Mouse (Mus musculus): ENCODE results near the gene Rora.

Rora gene

DNA sequence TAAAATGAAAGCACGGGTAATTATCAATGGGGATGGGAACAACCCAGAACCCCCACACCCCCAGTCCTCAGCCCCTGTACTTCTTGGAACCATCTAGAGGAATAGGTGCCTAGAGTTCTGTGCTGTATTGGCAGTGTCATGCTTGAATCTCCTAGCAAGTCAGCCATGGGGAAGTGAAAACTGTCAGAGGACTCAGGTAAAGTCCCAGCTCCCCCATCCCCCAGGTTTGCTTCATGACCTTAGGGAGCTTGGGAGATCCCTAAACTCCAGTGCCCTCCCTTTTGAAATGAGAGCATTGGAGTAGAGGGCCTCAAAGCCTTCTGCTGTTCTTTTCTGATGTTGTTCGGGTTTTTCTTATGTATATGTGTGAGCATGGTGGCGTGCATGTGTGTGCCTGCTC is 294.6 kb downstream of the Rora start:
- DNase-seq (ENCODE audit: low spot score in 2 of 2): no peak

DNA sequence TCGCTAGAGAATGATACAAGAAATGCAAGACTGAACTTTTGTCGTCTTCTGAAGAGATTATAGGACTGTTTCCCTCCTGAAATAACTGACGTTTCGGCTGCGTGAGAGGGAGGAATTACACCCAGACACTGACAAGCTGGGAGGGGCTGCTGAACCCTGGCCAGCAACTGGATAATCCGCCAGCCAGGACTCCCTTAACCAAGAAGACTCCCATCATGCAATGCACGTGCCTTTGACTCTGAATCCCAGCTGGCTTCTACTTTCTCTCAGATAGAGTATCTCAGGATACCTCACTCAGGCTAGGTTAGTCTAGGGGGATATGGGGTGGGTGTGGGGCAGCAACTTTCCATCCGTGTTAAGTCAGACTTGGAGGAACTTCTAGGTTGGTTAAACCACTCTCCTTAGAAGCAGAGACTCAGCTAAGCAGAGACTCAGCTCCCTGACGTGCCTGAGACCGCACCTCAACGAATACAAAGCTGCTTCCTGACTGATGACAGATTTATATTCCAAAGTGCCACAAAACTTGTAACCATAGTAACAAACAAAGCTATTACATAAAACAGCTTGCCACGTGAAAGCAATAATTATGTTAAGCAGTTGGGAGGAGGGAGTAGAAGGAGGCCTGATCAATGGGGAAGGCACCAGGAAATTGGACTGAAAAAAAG is 302.8 kb downstream of the Rora start:
- no peak for DNase-seq (ENCODE audit: low spot score in 2 of 2)

DNA sequence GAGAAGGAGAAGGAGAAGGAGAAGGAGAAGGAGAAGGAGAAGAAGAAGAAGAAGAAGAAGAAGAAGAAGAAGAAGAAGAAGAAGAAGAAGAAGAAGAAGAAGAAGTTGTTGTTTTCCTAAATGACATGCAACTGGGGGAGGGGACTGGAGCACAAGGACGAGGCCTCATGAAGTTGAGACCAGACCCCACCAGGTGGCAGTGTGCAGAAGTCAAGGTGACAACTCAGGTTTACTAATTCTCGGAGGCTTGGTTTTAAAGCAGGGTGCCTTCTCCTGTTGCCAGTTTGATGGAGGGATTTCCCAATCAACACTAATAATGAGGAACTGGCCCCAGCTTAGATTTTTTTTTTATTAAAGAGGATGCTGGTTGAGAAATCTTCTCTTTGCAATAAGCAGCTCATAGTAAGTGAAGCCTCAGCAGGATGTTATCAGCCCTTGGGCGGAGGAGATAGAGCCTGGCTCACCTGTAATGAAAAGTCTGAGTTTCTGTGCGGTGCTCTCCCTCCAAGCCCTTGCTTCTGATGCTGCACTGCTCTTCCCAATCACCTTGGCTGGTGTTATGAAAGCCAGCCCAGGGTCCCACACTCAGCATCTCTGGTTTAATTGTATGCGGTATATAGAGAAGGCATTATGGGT is 303.5 kb downstream of the Rora start:
- DNase-seq (ENCODE audit: low spot score in 2 of 2): peak in 1 of 2 experiments; percentile 15

GRCm38 (mm10) chr9:68957793-68958192 is 304.2 kb downstream of the Rora start:
- no peak for DNase-seq (ENCODE audit: low spot score in 2 of 2)

GRCm38 (mm10) chr9:68958919-68959318 is 305.3 kb downstream of the Rora start:
- DNase-seq (ENCODE audit: low spot score in 2 of 2): no peak

- DNase-seq (ENCODE audit: low spot score in 2 of 2): no peak
Observed at GRCm38 (mm10) chr9:68963898-68964297, 310.3 kb downstream of the Rora start.

DNA sequence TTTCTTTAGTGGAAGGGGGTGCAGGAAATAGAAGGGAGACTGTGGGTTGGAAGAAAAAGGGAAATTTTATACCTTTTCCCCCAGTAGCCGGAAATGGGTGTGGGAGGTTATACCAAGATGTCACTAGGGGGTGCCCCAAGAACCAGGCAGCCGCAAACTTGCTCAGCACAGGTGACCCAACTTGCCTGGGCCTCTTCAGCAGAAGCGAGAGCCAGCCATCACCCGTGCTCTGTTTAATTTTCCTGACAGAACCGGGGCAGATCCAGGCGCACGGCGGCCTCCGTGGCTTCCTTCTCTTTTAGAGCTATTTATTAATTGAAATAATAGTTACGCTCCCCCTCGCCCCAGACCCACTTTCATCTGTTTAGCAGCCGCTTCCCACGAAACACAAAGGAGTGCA is 313.0 kb downstream of the Rora start:
- DNase-seq (ENCODE audit: low spot score in 2 of 2): no peak

DNA sequence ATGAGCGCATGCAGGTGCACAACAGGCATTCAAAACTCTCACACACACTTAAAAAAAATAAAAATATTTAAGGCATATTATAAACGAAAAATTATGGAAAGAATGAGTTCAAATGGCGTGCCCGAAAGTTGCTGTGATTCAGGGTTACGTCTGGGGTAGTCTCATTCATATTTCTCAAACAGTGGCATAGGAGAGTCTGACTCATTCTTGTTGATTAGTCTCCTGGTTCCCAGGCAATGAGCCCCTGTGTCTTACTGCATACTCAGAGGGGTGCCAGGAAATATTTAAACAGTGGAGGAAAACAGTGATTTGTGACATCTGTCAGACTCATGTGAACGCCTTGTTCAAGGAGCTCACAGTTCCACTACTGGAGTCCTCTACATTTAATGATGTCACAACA is 316.5 kb downstream of the Rora start:
- no peak for DNase-seq (ENCODE audit: low spot score in 2 of 2)

DNA sequence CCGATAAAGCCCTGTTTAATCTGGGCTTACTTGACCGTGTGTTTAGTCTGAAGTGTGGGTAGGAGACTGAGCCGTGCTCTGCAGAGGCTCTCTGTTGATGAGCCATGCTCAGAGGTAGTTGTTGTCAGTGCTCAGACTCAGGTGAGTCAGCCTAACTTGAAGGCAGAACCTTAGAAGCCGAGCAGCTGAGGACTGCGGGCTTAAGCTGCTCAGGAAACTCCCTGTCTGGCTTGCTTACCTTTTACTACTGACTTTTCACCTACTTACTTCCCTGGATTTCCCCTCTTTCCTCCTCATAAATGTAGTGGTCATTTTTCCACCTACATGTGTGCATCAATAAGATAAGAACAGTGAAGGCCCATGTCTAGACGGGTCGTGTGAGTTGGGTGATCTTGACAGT is 318.7 kb downstream of the Rora start:
- DNase-seq (ENCODE audit: low spot score in 2 of 2): no peak

GRCm38 (mm10) chr9:68974517-68974916 is 320.9 kb downstream of the Rora start:
- DNase-seq (ENCODE audit: low spot score in 2 of 2): no peak

DNA sequence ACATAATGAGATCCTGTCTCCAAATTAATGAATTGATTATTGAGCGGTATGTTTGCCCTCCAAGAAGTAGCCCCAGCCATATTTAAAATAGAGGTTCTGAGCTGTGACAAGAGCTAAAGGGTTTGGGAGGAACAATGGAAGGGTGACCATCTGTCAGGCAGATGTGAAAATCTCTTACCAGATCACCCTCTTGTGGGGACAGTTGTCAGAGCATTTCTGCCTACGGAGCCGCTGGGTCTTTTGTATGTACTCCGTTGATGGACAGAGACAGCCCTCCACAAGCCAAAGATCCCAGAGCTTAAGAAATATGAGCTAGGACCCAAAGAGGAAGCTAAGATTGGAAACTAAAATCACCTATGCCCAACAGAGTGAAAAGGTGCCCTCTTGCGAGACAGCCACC is 322.6 kb downstream of the Rora start:
- DNase-seq (ENCODE audit: low spot score in 2 of 2): no peak

DNA sequence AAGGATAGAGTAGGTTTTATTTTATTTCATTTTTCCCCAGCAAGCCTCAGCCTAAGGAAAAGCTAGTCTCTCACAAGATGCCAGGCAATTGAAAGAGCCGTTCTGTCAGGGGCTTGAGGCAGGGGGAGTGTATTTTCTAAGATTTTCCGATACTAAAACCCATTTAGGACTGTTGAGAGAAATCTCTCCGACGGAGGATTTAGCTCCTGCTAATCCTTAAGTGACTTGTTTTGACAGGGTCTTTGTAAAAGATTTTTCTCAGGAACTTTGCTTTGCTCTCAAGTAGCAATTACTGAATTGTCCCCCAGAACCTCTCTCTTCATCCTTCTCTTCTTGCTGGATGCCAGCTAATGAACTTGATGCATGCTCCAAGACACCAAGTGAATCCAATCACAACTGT is 323.3 kb downstream of the Rora start:
- no peak for DNase-seq (ENCODE audit: low spot score in 2 of 2)

GRCm38 (mm10) chr9:68978656-68979055 is 325.1 kb downstream of the Rora start:
- no peak for DNase-seq (ENCODE audit: low spot score in 2 of 2)

GRCm38 (mm10) chr9:68980041-68980440 is 326.5 kb downstream of the Rora start:
- DNase-seq (ENCODE audit: low spot score in 2 of 2): no peak

GRCm38 (mm10) chr9:68985046-68985445 is 331.5 kb downstream of the Rora start:
- DNase-seq (ENCODE audit: low spot score in 2 of 2): no peak

DNA sequence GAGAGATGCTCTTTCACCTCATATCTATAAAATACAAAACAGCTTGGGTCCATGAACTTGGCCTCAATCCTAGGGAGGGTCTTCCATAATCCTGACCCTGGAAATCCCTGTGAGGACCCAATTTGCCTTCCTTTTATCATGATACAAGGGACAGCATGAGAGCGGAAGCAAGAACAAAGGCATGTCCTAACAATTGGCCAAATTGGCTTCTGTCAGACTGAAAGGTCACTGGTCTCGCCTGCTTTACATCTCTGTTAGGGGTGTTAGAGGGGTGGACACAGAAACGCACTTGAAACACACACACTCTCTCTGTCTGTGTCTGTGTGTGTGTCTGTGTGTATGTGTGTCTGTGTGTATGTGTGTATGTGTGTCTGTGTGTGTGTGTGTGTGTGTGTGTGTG is 332.2 kb downstream of the Rora start:
- no peak for DNase-seq (ENCODE audit: low spot score in 2 of 2)

DNA sequence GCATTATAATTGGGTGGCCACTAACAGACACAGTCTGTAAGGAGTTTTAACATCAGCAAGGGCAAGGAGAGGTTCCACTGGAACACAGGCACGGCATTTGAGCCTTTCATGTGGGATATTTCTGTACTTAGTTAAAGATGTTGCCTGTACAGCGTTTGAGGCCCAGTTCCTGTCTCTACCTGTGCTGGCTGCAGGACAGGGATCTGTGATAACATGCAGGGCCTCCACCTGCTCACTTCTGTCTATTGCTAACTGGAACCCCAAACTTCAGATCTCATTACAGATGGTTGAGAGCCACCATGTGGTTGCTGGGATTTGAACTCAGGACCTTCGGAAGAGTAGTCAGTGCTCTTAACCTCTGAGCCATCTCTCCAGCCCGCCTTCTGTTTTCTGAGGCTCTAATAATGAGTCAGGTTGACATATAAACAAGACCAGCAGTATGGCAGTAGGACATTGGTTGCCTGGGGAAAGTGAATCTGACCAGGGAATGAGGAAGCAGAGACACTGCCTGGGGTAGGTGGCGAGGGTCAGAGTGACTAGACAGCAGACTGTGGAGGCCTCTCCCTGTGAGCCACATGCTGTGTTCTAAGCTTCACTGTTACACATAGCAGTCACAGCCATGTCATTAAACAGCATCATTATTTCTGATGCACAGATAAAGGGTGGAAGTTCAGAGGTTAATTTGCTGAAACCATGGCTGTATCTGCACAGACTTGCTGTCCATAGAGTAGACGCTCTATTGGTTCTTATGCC is 333.9 kb downstream of the Rora start:
- DNase-seq (ENCODE audit: low spot score in 2 of 2): no peak

- DNase-seq (ENCODE audit: low spot score in 2 of 2): no peak
Observed at GRCm38 (mm10) chr9:68988162-68988911, 334.8 kb downstream of the Rora start.

- DNase-seq (ENCODE audit: low spot score in 2 of 2): no peak
Observed at GRCm38 (mm10) chr9:68989885-68990449, 336.4 kb downstream of the Rora start.

DNA sequence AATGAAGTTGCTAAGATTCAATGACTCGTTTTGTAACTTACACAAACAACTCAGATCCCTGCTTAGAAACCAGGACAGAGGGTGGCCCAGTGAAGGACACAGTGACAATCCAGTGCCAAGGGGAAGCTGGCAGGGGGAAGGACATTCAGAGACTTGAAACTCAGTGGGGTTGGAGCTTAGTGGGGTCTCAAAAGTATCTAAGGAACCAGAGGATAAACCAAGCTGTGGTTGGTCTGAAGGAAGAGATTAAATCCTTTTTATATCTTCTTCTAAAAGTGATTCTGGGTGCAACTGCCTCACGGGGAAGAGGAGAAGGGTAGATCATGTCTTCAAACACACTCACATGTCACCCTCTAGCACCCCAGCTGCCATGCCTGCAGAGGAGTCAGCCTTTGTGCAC is 340.3 kb downstream of the Rora start:
- DNase-seq (ENCODE audit: low spot score in 2 of 2): no peak

DNA sequence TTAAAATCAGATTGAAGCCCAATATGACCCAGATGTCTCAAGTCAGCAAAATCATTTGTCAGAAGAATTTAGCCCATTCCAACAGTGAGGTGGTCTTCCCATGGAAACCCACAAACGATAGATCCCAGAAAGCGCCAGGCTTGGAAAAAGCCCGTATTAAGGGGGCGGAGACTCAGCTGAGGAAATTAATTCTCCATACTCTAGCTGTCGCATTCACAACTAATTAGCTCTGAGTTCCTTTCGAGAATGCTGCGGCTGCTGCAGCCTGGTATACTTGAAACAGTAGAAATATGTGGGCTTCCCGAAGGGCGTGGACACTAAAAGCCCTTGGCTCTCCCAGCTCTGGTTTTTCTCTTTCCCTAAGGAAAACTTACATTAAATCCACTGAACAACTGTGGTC is 345.4 kb downstream of the Rora start:
- DNase-seq (ENCODE audit: low spot score in 2 of 2): no peak

DNA sequence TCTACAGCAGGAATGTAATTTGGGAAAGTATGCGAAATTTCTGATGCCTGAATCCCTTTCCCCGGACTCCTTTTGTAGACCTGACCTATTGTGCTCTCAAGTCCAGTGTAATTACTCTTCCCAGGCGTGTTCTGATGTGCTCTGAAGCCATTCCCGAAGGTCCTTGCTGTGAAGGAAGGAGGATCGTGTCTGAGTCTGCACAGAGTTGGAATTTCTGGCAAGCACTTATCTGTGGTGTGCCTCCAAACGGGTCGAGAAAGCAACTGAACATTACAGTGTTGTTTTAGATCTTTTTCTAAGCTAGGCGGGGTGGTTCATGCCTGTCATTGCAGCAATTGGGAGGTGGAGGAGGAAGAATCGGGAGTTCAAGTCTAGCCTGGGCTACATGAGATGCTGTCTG is 350.9 kb downstream of the Rora start:
- no peak for DNase-seq (ENCODE audit: low spot score in 2 of 2)

All from left cerebral cortex, adult 9 months (tissue).